Mouse (Mus musculus) forebrain, embryonic 16.5 days (tissue): Measurements from ENCODE around the gene Pecam1. TPM values are rescaled to one million over a fixed set of nuclear protein-coding genes. Genes with fewer than 3 reads are reported as not detected.
"Not testable (repeated sequence)": the region's sequence is repeated elsewhere in the genome, so short reads cannot be mapped to it uniquely, and the experiment has no call there.

Source experiments
- ATAC-seq: fragments of 200-750 bp; cut with Nextera tagmentation; 2 replicates; pipeline ENCODE4 v1.8.0; 2017; ENCODE audit warnings: mild to moderate bottlenecking, moderate library complexity
- H3K27ac ChIP-seq: fragments of 300-500 bp; sonication (generic); 2 replicates; pipeline ENCODE4 v1.5.1; 2014; ENCODE audit warnings: low read length, control low read depth
- H3K27me3 ChIP-seq: fragments of 300-500 bp; sonication (generic); replicated peaks from 2 replicates; pipeline ENCODE4 v1.6.1; 2014; ENCODE audit warnings: low read length; ENCODE audit not compliant: control insufficient read depth, insufficient read depth
- H3K36me3 ChIP-seq: fragments of 300-500 bp; sonication (generic); 2 replicates; pipeline ENCODE4 v1.6.1; 2014; ENCODE audit not compliant: control insufficient read depth, insufficient read depth
- H3K4me1 ChIP-seq: fragments of 300-500 bp; sonication (generic); replicated peaks from 2 replicates; pipeline ENCODE4 v1.6.1; 2014; ENCODE audit warnings: low read length; ENCODE audit not compliant: control insufficient read depth, insufficient read depth
- H3K4me2 ChIP-seq: fragments of 300-500 bp; sonication (generic); 2 replicates; pipeline ENCODE4 v1.6.1; 2014; ENCODE audit warnings: mild to moderate bottlenecking, low read length, control low read depth
- H3K4me3 ChIP-seq: fragments of 300-500 bp; sonication (generic); replicated peaks from 2 replicates; pipeline ENCODE4 v1.5.1; 2014; ENCODE audit warnings: mild to moderate bottlenecking, low read length, control low read depth
- H3K9ac ChIP-seq: fragments of 300-500 bp; sonication (generic); replicated peaks from 2 replicates; pipeline ENCODE4 v1.6.1; 2014; ENCODE audit warnings: low read depth, low read length, control low read depth
- H3K9me3 ChIP-seq: fragments of 300-500 bp; sonication (generic); 2 replicates; pipeline ENCODE4 v1.6.1; 2016; ENCODE audit warnings: low read length; ENCODE audit not compliant: control insufficient read depth
- WGBS: fragments of 180-500 bp; shearing (Covaris S2); extraction: QIAGEN DNeasy Blood & Tissue Kit; methylation state at CpG from one replicate; pipeline ENCODE4 v1.1.7; 2014; 5-methylcytosine and 5-hydroxymethylcytosine counted together
- polyA plus RNA-seq: library from polyadenylated mRNA; unstranded; fragments of >200 nt; fragmentation: Nextera tagmentation; extraction: Ambion mirVana; gene quantifications from 2 replicates; pipeline ENCODE4 v1.2.1, GENCODE M21; 2015

Gene Pecam1
- polyA plus RNA-seq, 1 experiment from 2014 or later = 14.7 TPM

- no peak overlapping the region for H3K9ac ChIP-seq
- H3K36me3 ChIP-seq = no peaks in the 10 kb centered on the region
- no peaks in the 10 kb centered on the region for H3K27me3 ChIP-seq
- H3K4me3 ChIP-seq = no peak overlapping the region
- no peak overlapping the region for H3K4me2 ChIP-seq
- no peaks in the 10 kb centered on the region for H3K4me1 ChIP-seq
- no peak for ATAC-seq
- no peak overlapping the region for H3K27ac ChIP-seq
- no peaks in the 10 kb centered on the region for H3K9me3 ChIP-seq
- 82% methylated on average over 8 of the region's 8 CpGs for WGBS
These were observed 128.4 kb downstream of the Pecam1 start for GRCm38 (mm10) chr11:106622056-106622455.

GRCm38 (mm10) chr11:106618768-106619167 is 131.7 kb downstream of the Pecam1 start:
- WGBS = 84% methylated on average over 3 of the region's 4 CpGs
- not testable (repeated sequence) for H3K4me1 ChIP-seq, H3K4me2 ChIP-seq, H3K4me3 ChIP-seq, H3K9me3 ChIP-seq, ATAC-seq, H3K27ac ChIP-seq, H3K27me3 ChIP-seq, H3K9ac ChIP-seq, H3K36me3 ChIP-seq

- H3K9me3 ChIP-seq = no peaks in the 10 kb centered on the region
- H3K27me3 ChIP-seq = no peaks in the 10 kb centered on the region
- H3K4me1 ChIP-seq = peaks cover 5% of the 10 kb centered on the region; the same call in 1 of the 2 replicates
- no peak overlapping the region for H3K4me3 ChIP-seq
- H3K9ac ChIP-seq = no peak overlapping the region
- H3K27ac ChIP-seq = no peak overlapping the region
- 79% methylated on average over 13 of the region's 13 CpGs for WGBS
- no peak for ATAC-seq
- no peak overlapping the region for H3K4me2 ChIP-seq
- no peaks in the 10 kb centered on the region for H3K36me3 ChIP-seq
These were observed 132.4 kb downstream of the Pecam1 start for GRCm38 (mm10) chr11:106617821-106618580.

- Histone ChIP-seq H3K9me3 (no peaks in the 10 kb centered on the region), H3K36me3 (no peaks in the 10 kb centered on the region), H3K4me1 (peaks cover 16% of the 10 kb centered on the region), H3K9ac (no peak overlapping the region), H3K27me3 (no peaks in the 10 kb centered on the region; the same call in 1 of the 2 replicates), H3K4me3 (no peak overlapping the region), H3K4me2 (no peak overlapping the region), H3K27ac (no peak overlapping the region)
- no peak for ATAC-seq
- 72% methylated on average over 4 of the region's 4 CpGs for whole genome bisulfite sequencing
These were observed 134.9 kb downstream of the Pecam1 start for GRCm38 (mm10) chr11:106615561-106615960.

GRCm38 (mm10) chr11:106614339-106614645 is 136.1 kb downstream of the Pecam1 start:
- ATAC-seq = no peak
- 87% methylated on average over 4 of the region's 4 CpGs for WGBS
- Histone ChIP-seq H3K9me3 (no peaks in the 10 kb centered on the region), H3K36me3 (no peaks in the 10 kb centered on the region), H3K4me3 (no peak overlapping the region), H3K4me2 (no peak overlapping the region), H3K27ac (no peak overlapping the region), H3K9ac (no peak overlapping the region), H3K4me1 (peaks cover 16% of the 10 kb centered on the region), H3K27me3 (no peaks in the 10 kb centered on the region; the same call in 1 of the 2 replicates)

GRCm38 (mm10) chr11:106613638-106614338 is 136.6 kb downstream of the Pecam1 start:
- Histone ChIP-seq H3K27ac (peak overlapping the region; percentile 17; the same call in 1 of the 2 replicates), H3K4me2 (peak overlapping the region; percentile 49), H3K9ac (peak overlapping the region; percentile 91), H3K4me3 (peak overlapping the region; percentile 99), H3K27me3 (no peaks in the 10 kb centered on the region; the same call in 1 of the 2 replicates), H3K9me3 (no peaks in the 10 kb centered on the region), H3K4me1 (peaks cover 16% of the 10 kb centered on the region), H3K36me3 (no peaks in the 10 kb centered on the region)
- ATAC-seq = 0 out of 2 replicates have a peak, but pooled peaks have one; percentile 6
- WGBS = 55% methylated on average over 14 of the region's 15 CpGs

GRCm38 (mm10) chr11:106612961-106613637 is 137.3 kb downstream of the Pecam1 start, which contains the start of gene Tex2:
Tex2 (minus strand) TSS chr11:106613423.
- WGBS = under 1% methylated on average over 43 of the region's 45 CpGs
- Histone ChIP-seq H3K4me3 (peak within 1 kb of the TSS; percentile 99), H3K4me1 (peaks cover 16% of the 10 kb centered on the region), H3K9ac (peak within 1 kb of the TSS; percentile 91), H3K27ac (peak within 1 kb of the TSS; percentile 60), H3K27me3 (no peaks in the 10 kb centered on the region; the same call in 1 of the 2 replicates), H3K36me3 (no peaks in the 10 kb centered on the region), H3K4me2 (peak within 1 kb of the TSS; percentile 82), H3K9me3 (no peaks in the 10 kb centered on the region)
- ATAC-seq = peak; percentile 98

GRCm38 (mm10) chr11:106612209-106612960 is 138.0 kb downstream of the Pecam1 start:
- WGBS = under 1% methylated on average over 66 of the region's 67 CpGs
- no peaks in the 10 kb centered on the region; the same call in 1 of the 2 replicates for H3K27me3 ChIP-seq
- no peaks in the 10 kb centered on the region for H3K36me3 ChIP-seq
- no peak for ATAC-seq
- H3K27ac ChIP-seq = peak overlapping the region; percentile 60
- H3K4me1 ChIP-seq = peaks cover 16% of the 10 kb centered on the region
- H3K4me3 ChIP-seq = peak overlapping the region; percentile 99
- peak overlapping the region; percentile 82 for H3K4me2 ChIP-seq
- no peaks in the 10 kb centered on the region for H3K9me3 ChIP-seq
- peak overlapping the region; percentile 91 for H3K9ac ChIP-seq
